Mouse (Mus musculus): Measurements from ENCODE around the gene Pbx1.
A peak's percentile ranks its signal among the peaks of the same experiment; 100 is the strongest.

DNA sequence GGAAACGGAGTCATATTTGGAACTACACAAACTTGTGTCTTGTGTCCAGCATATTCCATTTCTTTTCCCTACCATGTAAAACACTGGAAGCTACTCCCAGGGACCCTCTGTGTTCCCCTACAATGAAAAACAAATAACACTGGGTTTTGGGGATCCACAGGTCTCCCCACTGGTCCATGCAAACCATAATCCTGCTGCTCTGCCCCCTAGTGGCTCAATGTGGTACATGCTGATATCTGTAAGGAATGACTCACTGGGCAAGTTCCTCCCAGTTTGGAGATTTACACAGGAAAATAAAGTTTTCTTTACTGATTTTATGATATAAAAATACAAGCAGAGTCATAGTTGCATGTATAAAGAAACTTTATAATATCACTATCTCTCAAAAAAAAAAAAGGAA, 109.2 kb downstream of the Pbx1 start:
- TF ChIP-seq POLR2A (IDR thresholded peaks at IDR 0.05; ENCODE audit: borderline replicate concordance, extremely low read depth, low read depth, low read length) (no peak), CTCF (IDR thresholded peaks at IDR 0.05; ENCODE audit: insufficient read depth, low read length) (peak; percentile 58)

All from lung, adult 2 months (tissue).